Mouse (Mus musculus) intestine, embryonic 15.5 days (tissue): Measurements from ENCODE around the gene Vav2. TPM values are rescaled to one million over a fixed set of nuclear protein-coding genes. Genes with fewer than 3 reads are reported as not detected.

ENCODE experiments used
- ATAC-seq: fragments of 200-750 bp; cut with Nextera tagmentation; 2 replicates; pipeline ENCODE4 v1.8.0; 2017; ENCODE audit warnings: moderate TSS enrichment, moderate library complexity
- H3K27ac ChIP-seq: fragments of 300-500 bp; sonication (generic); 2 replicates; pipeline ENCODE4 v1.5.1; 2015; ENCODE audit warnings: mild to moderate bottlenecking, inconsistent platforms
- H3K27me3 ChIP-seq: fragments of 300-500 bp; sonication (generic); replicated peaks from 2 replicates; pipeline ENCODE4 v1.6.1; 2015; ENCODE audit warnings: inconsistent platforms
- H3K36me3 ChIP-seq: fragments of 300-500 bp; sonication (generic); 2 replicates; pipeline ENCODE4 v1.6.1; 2015; ENCODE audit warnings: inconsistent platforms
- H3K4me1 ChIP-seq: fragments of 300-500 bp; sonication (generic); replicated peaks from 2 replicates; pipeline ENCODE4 v1.6.1; 2015; ENCODE audit warnings: inconsistent platforms
- H3K4me2 ChIP-seq: fragments of 300-500 bp; sonication (generic); replicated peaks from 2 replicates; pipeline ENCODE4 v1.6.1; 2015; ENCODE audit warnings: mild to moderate bottlenecking, inconsistent platforms
- H3K4me3 ChIP-seq: fragments of 300-500 bp; sonication (generic); replicated peaks from 2 replicates; pipeline ENCODE4 v1.5.1; 2015; ENCODE audit warnings: inconsistent platforms
- H3K9ac ChIP-seq: fragments of 300-500 bp; sonication (generic); 2 replicates; pipeline ENCODE4 v1.6.1; 2015; ENCODE audit warnings: inconsistent platforms
- H3K9me3 ChIP-seq: fragments of 300-500 bp; sonication (generic); 2 replicates; pipeline ENCODE4 v1.6.1; 2016; ENCODE audit warnings: inconsistent platforms
- WGBS: fragments of 180-500 bp; shearing (Covaris S2); methylation state at CpG from one replicate; pipeline ENCODE4 v1.1.7; 2015; 5-methylcytosine and 5-hydroxymethylcytosine counted together
- polyA plus RNA-seq: library from polyadenylated mRNA; unstranded; fragments of >200 nt; fragmentation: Nextera tagmentation; extraction: Ambion mirVana; gene quantifications from 2 replicates; pipeline ENCODE4 v1.2.1, GENCODE M21; 2015

Vav2 gene
- polyA plus RNA-seq, 1 experiment from 2014 or later: 5.4 TPM

- Histone ChIP-seq H3K4me2 (no peak overlapping the region), H3K9me3 (no peaks in the 10 kb centered on the region), H3K36me3 (peaks cover 59% of the 10 kb centered on the region), H3K4me3 (no peak overlapping the region), H3K27ac (0 out of 2 replicates have a peak overlapping the region, but pooled peaks have one; percentile 13), H3K9ac (no peak overlapping the region), H3K4me1 (0 out of 2 replicates have a peak, but pooled peaks cover 4% of the 10 kb centered on the region), H3K27me3 (no peaks in the 10 kb centered on the region)
- 80% methylated on average over 4 of the region's 4 CpGs for WGBS
- no peak for ATAC-seq
Observed at GRCm38 (mm10) chr2:27461881-27462660, 35.2 kb upstream of the Vav2 start.

- 68% methylated on average over 9 of the region's 9 CpGs for WGBS
- Histone ChIP-seq H3K4me3 (no peak overlapping the region), H3K9ac (no peak overlapping the region), H3K36me3 (peaks cover 73% of the 10 kb centered on the region), H3K4me2 (no peak overlapping the region), H3K9me3 (no peaks in the 10 kb centered on the region), H3K27ac (no peak overlapping the region), H3K27me3 (no peaks in the 10 kb centered on the region), H3K4me1 (0 out of 2 replicates have a peak, but pooled peaks cover 4% of the 10 kb centered on the region)
- no peak for ATAC-seq
Observed at GRCm38 (mm10) chr2:27460651-27461050, 33.8 kb upstream of the Vav2 start.

- Histone ChIP-seq H3K36me3 (peaks cover 76% of the 10 kb centered on the region), H3K4me1 (0 out of 2 replicates have a peak, but pooled peaks cover 4% of the 10 kb centered on the region), H3K27ac (no peak overlapping the region), H3K4me2 (no peak overlapping the region), H3K4me3 (no peak overlapping the region), H3K9ac (no peak overlapping the region), H3K27me3 (no peaks in the 10 kb centered on the region), H3K9me3 (no peaks in the 10 kb centered on the region)
- WGBS: 73% methylated on average over 5 of the region's 5 CpGs
- ATAC-seq: no peak
Observed at GRCm38 (mm10) chr2:27460163-27460562, 33.3 kb upstream of the Vav2 start.

GRCm38 (mm10) chr2:27459735-27460134 lies 32.9 kb upstream of the Vav2 start:
- WGBS: 88% methylated on average over 7 of the region's 7 CpGs
- ATAC-seq: no peak
- Histone ChIP-seq H3K4me2 (no peak overlapping the region), H3K9ac (no peak overlapping the region), H3K27ac (no peak overlapping the region), H3K4me3 (no peak overlapping the region), H3K36me3 (peaks cover 78% of the 10 kb centered on the region), H3K9me3 (no peaks in the 10 kb centered on the region), H3K27me3 (no peaks in the 10 kb centered on the region), H3K4me1 (0 out of 2 replicates have a peak, but pooled peaks cover 4% of the 10 kb centered on the region)

GRCm38 (mm10) chr2:27450226-27450625 lies 23.4 kb upstream of the Vav2 start:
- Histone ChIP-seq H3K36me3 (peaks cover 71% of the 10 kb centered on the region), H3K27me3 (no peaks in the 10 kb centered on the region), H3K4me2 (no peak overlapping the region), H3K9me3 (no peaks in the 10 kb centered on the region), H3K27ac (no peak overlapping the region), H3K4me3 (no peak overlapping the region), H3K4me1 (no peaks in the 10 kb centered on the region), H3K9ac (no peak overlapping the region)
- 69% methylated on average over 14 of the region's 14 CpGs for WGBS
- no peak for ATAC-seq

GRCm38 (mm10) chr2:27447782-27448181 lies 20.9 kb upstream of the Vav2 start:
- peaks cover 9% of the 10 kb centered on the region for H3K4me1 ChIP-seq
- peaks cover 55% of the 10 kb centered on the region for H3K36me3 ChIP-seq
- no peak for ATAC-seq
- H3K4me3 ChIP-seq: no peak overlapping the region
- 89% methylated on average over 5 of the region's 5 CpGs for WGBS
- no peak overlapping the region for H3K9ac ChIP-seq
- H3K9me3 ChIP-seq: no peaks in the 10 kb centered on the region
- no peaks in the 10 kb centered on the region for H3K27me3 ChIP-seq
- no peak overlapping the region for H3K27ac ChIP-seq
- no peak overlapping the region for H3K4me2 ChIP-seq

GRCm38 (mm10) chr2:27446812-27447211 lies 20.0 kb upstream of the Vav2 start:
- Histone ChIP-seq H3K4me2 (no peak overlapping the region), H3K36me3 (peaks cover 49% of the 10 kb centered on the region), H3K9me3 (no peaks in the 10 kb centered on the region), H3K4me1 (peaks cover 14% of the 10 kb centered on the region), H3K27ac (no peak overlapping the region), H3K27me3 (no peaks in the 10 kb centered on the region), H3K4me3 (no peak overlapping the region), H3K9ac (no peak overlapping the region)
- WGBS: 90% methylated on average over 8 of the region's 8 CpGs
- ATAC-seq: no peak

GRCm38 (mm10) chr2:27445910-27446309 lies 19.1 kb upstream of the Vav2 start:
- Histone ChIP-seq H3K9ac (no peak overlapping the region), H3K4me2 (no peak overlapping the region), H3K4me1 (peaks cover 15% of the 10 kb centered on the region), H3K36me3 (peaks cover 40% of the 10 kb centered on the region), H3K27ac (no peak overlapping the region), H3K27me3 (no peaks in the 10 kb centered on the region), H3K9me3 (no peaks in the 10 kb centered on the region), H3K4me3 (no peak overlapping the region)
- WGBS: 89% methylated on average over 3 of the region's 3 CpGs
- ATAC-seq: no peak

GRCm38 (mm10) chr2:27443450-27443708 lies 16.5 kb upstream of the Vav2 start:
- H3K27ac ChIP-seq: no peak overlapping the region
- H3K9me3 ChIP-seq: no peaks in the 10 kb centered on the region
- H3K4me1 ChIP-seq: peaks cover 15% of the 10 kb centered on the region
- H3K4me3 ChIP-seq: no peak overlapping the region
- H3K9ac ChIP-seq: no peak overlapping the region
- ATAC-seq: no peak
- WGBS: 78% methylated on average over 5 of the region's 5 CpGs
- no peaks in the 10 kb centered on the region for H3K27me3 ChIP-seq
- peak overlapping the region; percentile 88 for H3K4me2 ChIP-seq
- peaks cover 20% of the 10 kb centered on the region for H3K36me3 ChIP-seq

GRCm38 (mm10) chr2:27442708-27443449 lies 16.0 kb upstream of the Vav2 start:
- peak overlapping the region; percentile 45 for H3K27ac ChIP-seq
- no peaks in the 10 kb centered on the region for H3K27me3 ChIP-seq
- peak; percentile 64 for ATAC-seq
- H3K36me3 ChIP-seq: peaks cover 15% of the 10 kb centered on the region; the same call in 1 of the 2 replicates
- peak overlapping the region; percentile 49 for H3K4me3 ChIP-seq
- peaks cover 15% of the 10 kb centered on the region for H3K4me1 ChIP-seq
- H3K9ac ChIP-seq: peak overlapping the region; percentile 56
- 29% methylated on average over 20 of the region's 20 CpGs for WGBS
- H3K9me3 ChIP-seq: no peaks in the 10 kb centered on the region
- H3K4me2 ChIP-seq: peak overlapping the region; percentile 88

- under 1% methylated on average over 36 of the region's 36 CpGs for WGBS
- H3K4me3 ChIP-seq: peak within 1 kb of the TSS; percentile 49
- H3K36me3 ChIP-seq: peaks cover 12% of the 10 kb centered on the region; the same call in 1 of the 2 replicates
- peak within 1 kb of the TSS; percentile 56 for H3K9ac ChIP-seq
- no peaks in the 10 kb centered on the region for H3K9me3 ChIP-seq
- H3K27ac ChIP-seq: peak within 1 kb of the TSS; percentile 76
- no peaks in the 10 kb centered on the region for H3K27me3 ChIP-seq
- ATAC-seq: peak; percentile 91
- peaks cover 15% of the 10 kb centered on the region for H3K4me1 ChIP-seq
- H3K4me2 ChIP-seq: peak within 1 kb of the TSS; percentile 88
Observed at GRCm38 (mm10) chr2:27441767-27442707, 15.2 kb upstream of the Vav2 start, which contains the start of gene Brd3os. Gene Brd3os, plus strand, starts transcription at chr2:27442324.

GRCm38 (mm10) chr2:27438281-27438680 lies 11.4 kb upstream of the Vav2 start:
- Histone ChIP-seq H3K4me2 (no peak overlapping the region), H3K9ac (no peak overlapping the region), H3K4me3 (no peak overlapping the region), H3K9me3 (no peaks in the 10 kb centered on the region), H3K4me1 (peaks cover 11% of the 10 kb centered on the region), H3K27me3 (no peaks in the 10 kb centered on the region), H3K36me3 (no peaks in the 10 kb centered on the region), H3K27ac (no peak overlapping the region)
- 16% methylated on average over 11 of the region's 11 CpGs for WGBS
- no peak for ATAC-seq
